Mouse (Mus musculus): ENCODE data around the gene Sap30bp.

GRCm38 (mm10) chr11:116008832-116009375 lies 75.8 kb downstream of the Sap30bp start:
- no peak for TF ChIP-seq GATA1 (IDR thresholded peaks at IDR 0.05; ENCODE audit: borderline replicate concordance, low read length)
- no peak for TF ChIP-seq FLI1 (IDR thresholded peaks at IDR 0.05; ENCODE audit: low read length)

Data from megakaryocyte, embryonic 14.5 days (primary cell).